Mouse (Mus musculus): ENCODE measurements around the gene AI464131. TPM values are rescaled to one million over a fixed set of nuclear protein-coding genes. Genes with fewer than 3 reads are reported as not detected.

Gene AI464131
- 2.0 and 2.2 TPM in 2 replicates for polyA plus RNA-seq (2015; fragmentation: Nextera tagmentation; extraction: Ambion mirVana)

GRCm38 (mm10) chr4:41502986-41503412 lies at the start of gene AI464131:
Gene AI464131 (minus strand): TSS chr4:41503076.
- 1% methylated on average over 16 of the region's 18 CpGs for WGBS
- H3K27me3 ChIP-seq (replicated peaks) = peaks cover 67% of the 10 kb centered on the region
- H3K27ac ChIP-seq (replicated peaks) = no peak within 1 kb of the TSS
- peaks cover 40% of the 10 kb centered on the region for H3K4me1 ChIP-seq
- H3K36me3 ChIP-seq = no peaks in the 10 kb centered on the region
- no peaks in the 10 kb centered on the region for H3K9me3 ChIP-seq
- H3K4me2 ChIP-seq = peak within 1 kb of the TSS; percentile 79
- peak; percentile 87 for ATAC-seq (ENCODE audit: extremely low read depth, insufficient number of reproducible peaks, low FRiP score, low TSS enrichment)
- peak within 1 kb of the TSS; percentile 76 for H3K9ac ChIP-seq
- peak within 1 kb of the TSS; percentile 54 for H3K4me3 ChIP-seq

GRCm38 (mm10) chr4:41552529-41552928 lies 49.7 kb upstream of the AI464131 start:
- no peak for ATAC-seq (ENCODE audit: extremely low read depth, insufficient number of reproducible peaks, low FRiP score, low TSS enrichment)
- Histone ChIP-seq H3K4me3 (no peak overlapping the region), H3K27ac (replicated peaks) (no peak overlapping the region), H3K4me2 (no peak overlapping the region), H3K4me1 (peaks cover 22% of the 10 kb centered on the region), H3K9ac (no peak overlapping the region), H3K27me3 (replicated peaks) (no peaks in the 10 kb centered on the region), H3K9me3 (no peaks in the 10 kb centered on the region), H3K36me3 (no peaks in the 10 kb centered on the region)
- 27% methylated on average over 6 of the region's 6 CpGs for WGBS

- Histone ChIP-seq H3K36me3 (no peaks in the 10 kb centered on the region), H3K27ac (replicated peaks) (no peak overlapping the region), H3K4me1 (no peaks in the 10 kb centered on the region), H3K9ac (no peak overlapping the region), H3K27me3 (replicated peaks) (no peaks in the 10 kb centered on the region), H3K9me3 (no peaks in the 10 kb centered on the region), H3K4me2 (no peak overlapping the region), H3K4me3 (no peak overlapping the region)
- no peak for ATAC-seq (ENCODE audit: extremely low read depth, insufficient number of reproducible peaks, low FRiP score, low TSS enrichment)
- WGBS = 85% methylated on average over 1 of the region's 1 CpGs
Measured at GRCm38 (mm10) chr4:41547086-41547485, 44.2 kb upstream of the AI464131 start.

GRCm38 (mm10) chr4:41545985-41546384 lies 43.1 kb upstream of the AI464131 start:
- Histone ChIP-seq H3K27me3 (replicated peaks) (no peaks in the 10 kb centered on the region), H3K36me3 (no peaks in the 10 kb centered on the region), H3K9ac (no peak overlapping the region), H3K4me2 (no peak overlapping the region), H3K9me3 (no peaks in the 10 kb centered on the region), H3K27ac (replicated peaks) (no peak overlapping the region), H3K4me1 (no peaks in the 10 kb centered on the region), H3K4me3 (no peak overlapping the region)
- WGBS = 15% methylated on average over 8 of the region's 8 CpGs
- no peak for ATAC-seq (ENCODE audit: extremely low read depth, insufficient number of reproducible peaks, low FRiP score, low TSS enrichment)

- ATAC-seq (ENCODE audit: extremely low read depth, insufficient number of reproducible peaks, low FRiP score, low TSS enrichment) = no peak
Measured at GRCm38 (mm10) chr4:41542136-41542535, 39.3 kb upstream of the AI464131 start.

GRCm38 (mm10) chr4:41534866-41535265 lies 32.0 kb upstream of the AI464131 start:
- H3K4me3 ChIP-seq = no peak overlapping the region
- H3K9ac ChIP-seq = no peak overlapping the region
- H3K9me3 ChIP-seq = no peaks in the 10 kb centered on the region
- WGBS = 72% methylated on average over 5 of the region's 5 CpGs
- no peaks in the 10 kb centered on the region for H3K4me1 ChIP-seq
- H3K27ac ChIP-seq (replicated peaks) = no peak overlapping the region
- H3K4me2 ChIP-seq = no peak overlapping the region
- no peak for ATAC-seq (ENCODE audit: extremely low read depth, insufficient number of reproducible peaks, low FRiP score, low TSS enrichment)
- H3K27me3 ChIP-seq (replicated peaks) = no peaks in the 10 kb centered on the region
- no peaks in the 10 kb centered on the region for H3K36me3 ChIP-seq

More at GRCm38 (mm10) chr4:41542136-41542535, 39.3 kb upstream of the AI464131 start:
- Histone ChIP-seq H3K9me3 (no peaks in the 10 kb centered on the region), H3K27me3 (replicated peaks) (no peaks in the 10 kb centered on the region), H3K36me3 (no peaks in the 10 kb centered on the region), H3K4me1 (no peaks in the 10 kb centered on the region), H3K4me2 (no peak overlapping the region), H3K9ac (no peak overlapping the region), H3K4me3 (no peak overlapping the region), H3K27ac (replicated peaks) (no peak overlapping the region)
- 64% methylated on average over 8 of the region's 8 CpGs for WGBS

GRCm38 (mm10) chr4:41532420-41532819 lies 29.5 kb upstream of the AI464131 start:
- ATAC-seq (ENCODE audit: extremely low read depth, insufficient number of reproducible peaks, low FRiP score, low TSS enrichment) = no peak
- WGBS = 22% methylated on average over 6 of the region's 6 CpGs
- H3K4me2 ChIP-seq = no peak overlapping the region
- H3K4me3 ChIP-seq = no peak overlapping the region
- H3K27ac ChIP-seq (replicated peaks) = no peak overlapping the region
- H3K36me3 ChIP-seq = no peaks in the 10 kb centered on the region
- no peaks in the 10 kb centered on the region for H3K9me3 ChIP-seq
- no peak overlapping the region for H3K9ac ChIP-seq
- H3K27me3 ChIP-seq (replicated peaks) = no peaks in the 10 kb centered on the region
- peaks cover 15% of the 10 kb centered on the region for H3K4me1 ChIP-seq

GRCm38 (mm10) chr4:41527996-41528395 lies 25.1 kb upstream of the AI464131 start:
- H3K9ac ChIP-seq = no peak overlapping the region
- no peak for ATAC-seq (ENCODE audit: extremely low read depth, insufficient number of reproducible peaks, low FRiP score, low TSS enrichment)
- peaks cover 22% of the 10 kb centered on the region for H3K4me1 ChIP-seq
- 28% methylated on average over 8 of the region's 8 CpGs for WGBS
- no peaks in the 10 kb centered on the region for H3K36me3 ChIP-seq
- H3K4me2 ChIP-seq = no peak overlapping the region
- H3K27me3 ChIP-seq (replicated peaks) = peaks cover 18% of the 10 kb centered on the region
- H3K27ac ChIP-seq (replicated peaks) = no peak overlapping the region
- H3K4me3 ChIP-seq = no peak overlapping the region
- no peaks in the 10 kb centered on the region for H3K9me3 ChIP-seq

GRCm38 (mm10) chr4:41527076-41527475 lies 24.2 kb upstream of the AI464131 start:
- no peaks in the 10 kb centered on the region for H3K36me3 ChIP-seq
- H3K4me1 ChIP-seq = peaks cover 22% of the 10 kb centered on the region
- peak overlapping the region; percentile 2; the same call in 1 of the 2 replicates for H3K4me2 ChIP-seq
- no peaks in the 10 kb centered on the region for H3K9me3 ChIP-seq
- ATAC-seq (ENCODE audit: extremely low read depth, insufficient number of reproducible peaks, low FRiP score, low TSS enrichment) = no peak
- no peak overlapping the region for H3K27ac ChIP-seq (replicated peaks)
- WGBS = 38% methylated on average over 13 of the region's 13 CpGs
- H3K4me3 ChIP-seq = no peak overlapping the region
- H3K27me3 ChIP-seq (replicated peaks) = peaks cover 19% of the 10 kb centered on the region
- H3K9ac ChIP-seq = no peak overlapping the region

- no peak overlapping the region for H3K27ac ChIP-seq (replicated peaks)
- H3K4me1 ChIP-seq = peaks cover 22% of the 10 kb centered on the region
- H3K9me3 ChIP-seq = no peaks in the 10 kb centered on the region
- H3K9ac ChIP-seq = no peak overlapping the region
- H3K4me2 ChIP-seq = no peak overlapping the region
- peaks cover 24% of the 10 kb centered on the region for H3K27me3 ChIP-seq (replicated peaks)
- no peak for ATAC-seq (ENCODE audit: extremely low read depth, insufficient number of reproducible peaks, low FRiP score, low TSS enrichment)
- no peaks in the 10 kb centered on the region for H3K36me3 ChIP-seq
- WGBS = 67% methylated on average over 7 of the region's 7 CpGs
- H3K4me3 ChIP-seq = no peak overlapping the region
Measured at GRCm38 (mm10) chr4:41526553-41526952, 23.7 kb upstream of the AI464131 start.

- Histone ChIP-seq H3K4me3 (no peak overlapping the region), H3K9ac (no peak overlapping the region), H3K27me3 (replicated peaks) (peaks cover 33% of the 10 kb centered on the region), H3K4me2 (no peak overlapping the region), H3K27ac (replicated peaks) (no peak overlapping the region), H3K9me3 (no peaks in the 10 kb centered on the region), H3K36me3 (no peaks in the 10 kb centered on the region; the same call in 1 of the 2 replicates), H3K4me1 (peaks cover 22% of the 10 kb centered on the region)
- WGBS = 63% methylated on average over 9 of the region's 9 CpGs
- ATAC-seq (ENCODE audit: extremely low read depth, insufficient number of reproducible peaks, low FRiP score, low TSS enrichment) = no peak
Measured at GRCm38 (mm10) chr4:41524829-41525228, 22.0 kb upstream of the AI464131 start.

- no peak for ATAC-seq (ENCODE audit: extremely low read depth, insufficient number of reproducible peaks, low FRiP score, low TSS enrichment)
- Histone ChIP-seq H3K4me2 (no peak overlapping the region), H3K4me1 (peaks cover 18% of the 10 kb centered on the region), H3K36me3 (no peaks in the 10 kb centered on the region; the same call in 1 of the 2 replicates), H3K27me3 (replicated peaks) (peaks cover 38% of the 10 kb centered on the region), H3K27ac (replicated peaks) (no peak overlapping the region), H3K4me3 (no peak overlapping the region), H3K9ac (no peak overlapping the region), H3K9me3 (no peaks in the 10 kb centered on the region)
- WGBS = 51% methylated on average over 7 of the region's 7 CpGs
Measured at GRCm38 (mm10) chr4:41523839-41524238, 21.0 kb upstream of the AI464131 start.

Data from heart, embryonic 13.5 days (tissue).